Mouse (Mus musculus): ENCODE data around the gene Efcab12. TPM values are rescaled to one million over a fixed set of nuclear protein-coding genes. Genes with fewer than 3 reads are reported as not detected.

The Efcab12 gene
- total RNA-seq, 2 experiments from 2014 or later = 0.88 to 0.90 TPM

- peak; percentile 33 for DNase-seq
Measured at GRCm38 (mm10) chr6:115791016-115791415, 47.2 kb downstream of the Efcab12 start.

- DNase-seq = no peak
Measured at GRCm38 (mm10) chr6:115782781-115783180, 55.4 kb downstream of the Efcab12 start.

- peak; percentile 38 for DNase-seq
Measured at GRCm38 (mm10) chr6:115776363-115776762, 61.8 kb downstream of the Efcab12 start.

- peak; percentile 57 for DNase-seq
Measured at GRCm38 (mm10) chr6:115775838-115776237, 62.4 kb downstream of the Efcab12 start.

- DNase-seq = peak; percentile 80
Measured at GRCm38 (mm10) chr6:115774501-115774921, 63.7 kb downstream of the Efcab12 start, which contains the start of gene Cand2. Gene Cand2, plus strand, starts transcription at chr6:115774538.

GRCm38 (mm10) chr6:115773966-115774413 lies 64.2 kb downstream of the Efcab12 start:
- DNase-seq = peak; percentile 59

- no peak for DNase-seq
Measured at GRCm38 (mm10) chr6:115772604-115773003, 65.6 kb downstream of the Efcab12 start.

GRCm38 (mm10) chr6:115772201-115772600 lies 66.0 kb downstream of the Efcab12 start:
- DNase-seq = no peak

- DNase-seq = no peak
Measured at GRCm38 (mm10) chr6:115770852-115771251, 67.4 kb downstream of the Efcab12 start.

GRCm38 (mm10) chr6:115770059-115770670 lies 68.0 kb downstream of the Efcab12 start:
- no peak for DNase-seq

GRCm38 (mm10) chr6:115768207-115768606 lies 70.0 kb downstream of the Efcab12 start:
- no peak for DNase-seq

- DNase-seq = no peak
Measured at GRCm38 (mm10) chr6:115767357-115767756, 70.9 kb downstream of the Efcab12 start.

- DNase-seq = peak; percentile 86
Measured at GRCm38 (mm10) chr6:115764179-115764578, 74.0 kb downstream of the Efcab12 start.

GRCm38 (mm10) chr6:115761995-115762756 lies 76.0 kb downstream of the Efcab12 start, which contains the start of gene Tmem40:
Gene Tmem40, minus strand, starts transcription at chr6:115762410.
- no peak for DNase-seq

GRCm38 (mm10) chr6:115760982-115761381 lies 77.2 kb downstream of the Efcab12 start:
- no peak for DNase-seq

Small RNAs within 50 kb of the gene (microRNA-seq; reads per million reads assigned to microRNA genes)
- gene Mir7660 = 0.35 to 0.41 reads per million in 2 experiments

Other genes with a start within 250 kb of the Efcab12 start
- gene Mkrn2os, start 245.8 kb downstream of the Efcab12 start, total RNA-seq (2021) = under 1 TPM in 1 of 2 experiments, not detected in 1; 0.17 TPM
- 10 to 100 TPM; 26.1 to 26.8 TPM for gene Mkrn2, start 236.5 kb downstream of the Efcab12 start, total RNA-seq (2021)
- gene Raf1, start 161.8 kb downstream of the Efcab12 start, total RNA-seq (2021) = 100 to 1,000 TPM; 128 to 142 TPM
- under 1 TPM in 1 of 2 experiments, not detected in 1; 0.54 TPM for gene Tmem40, start 76.0 kb downstream of the Efcab12 start, total RNA-seq (2021)
- 10 to 100 TPM; 74.1 to 74.2 TPM for gene Cand2, start 63.9 kb downstream of the Efcab12 start, total RNA-seq (2021)
- 1,000 to 10,000 TPM; 1,006 to 1,007 TPM for gene Rpl32, start 29.7 kb downstream of the Efcab12 start, total RNA-seq (2021)
- gene Mbd4, start 15.0 kb upstream of the Efcab12 start, total RNA-seq (2021) = 1 to 10 TPM; 3.4 to 3.8 TPM
- gene Ift122, start 15.1 kb upstream of the Efcab12 start, total RNA-seq (2021) = 10 to 100 TPM; 16.3 to 17.6 TPM
- under 1 TPM; 0.24 to 0.34 TPM for gene Rho, start 93.3 kb upstream of the Efcab12 start, total RNA-seq (2021)
- gene H1foo, start 106.5 kb upstream of the Efcab12 start, total RNA-seq (2021) = not detected
- 100 to 1,000 TPM; 191 to 208 TPM for gene Plxnd1, start 156.6 kb upstream of the Efcab12 start, total RNA-seq (2021)

Measured in heart, postnatal 4 days (tissue).